Mouse (Mus musculus): ENCODE results near the gene Dpf1.

GRCm38 (mm10) chr7:29279261-29279660 lies 24.5 kb upstream of the Dpf1 start:
- TF ChIP-seq GATA1 (IDR thresholded peaks at IDR 0.05; ENCODE audit: low read length) (no peak), TAL1 (IDR thresholded peaks at IDR 0.05; ENCODE audit: low read length) (no peak)

Data from erythroblast, embryonic 14.5 days (primary cell).